Mouse (Mus musculus): ENCODE measurements around the gene Fbxo11. TPM values are rescaled to one million over a fixed set of nuclear protein-coding genes. Genes with fewer than 3 reads are reported as not detected.
"Not testable (repeated sequence)": the region's sequence is repeated elsewhere in the genome, so short reads cannot be mapped to it uniquely, and the experiment has no call there.

The Fbxo11 gene
- polyA plus RNA-seq, 1 experiment = 39.6 TPM

DNA sequence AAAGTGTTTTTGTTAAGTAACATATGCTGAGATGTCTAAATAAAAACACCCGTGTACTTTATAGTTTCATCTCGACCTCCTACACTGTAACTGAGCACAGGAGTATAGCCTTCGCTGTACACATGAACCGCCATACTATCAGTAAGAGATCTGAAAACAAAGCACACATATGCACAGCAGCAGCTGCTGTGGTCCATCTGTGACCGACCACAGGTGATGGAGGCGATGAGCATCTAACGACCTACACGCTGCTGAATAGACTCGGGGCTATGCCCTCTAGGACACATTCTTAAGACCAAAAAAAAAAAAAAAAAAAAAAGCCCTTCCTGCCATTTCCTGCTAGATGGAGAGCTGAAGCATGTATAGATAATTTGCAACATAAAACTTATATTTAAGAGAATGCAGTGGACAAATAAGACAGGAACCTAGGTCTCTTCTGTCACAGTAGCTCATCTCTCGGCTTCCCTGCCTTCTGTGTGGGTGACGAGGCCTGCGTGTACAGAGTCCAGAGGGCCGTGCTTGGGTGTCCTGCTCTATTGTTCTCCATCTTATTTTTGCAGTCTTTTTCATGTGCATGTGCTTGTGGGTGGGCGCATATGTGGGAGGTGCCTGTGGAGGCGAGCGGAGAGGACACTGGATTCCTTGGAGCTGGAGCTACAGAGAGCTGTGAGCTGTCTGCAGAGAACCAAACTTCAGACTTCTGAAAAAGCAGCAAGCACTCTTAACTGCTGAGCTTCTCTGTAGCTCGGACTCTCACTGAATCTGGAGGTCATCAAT is 35.7 kb downstream of the Fbxo11 start:
- no peak overlapping the region for H3K4me3 ChIP-seq (ENCODE audit: control insufficient read depth, insufficient read depth, low read length)
- no peaks in the 10 kb centered on the region for H3K27me3 ChIP-seq (ENCODE audit: control insufficient read depth, insufficient read depth, low read length)
- DNase-seq = no peak
- 91% methylated on average over 17 of the region's 17 CpGs for WGBS
- TF ChIP-seq POLR2A (IDR thresholded peaks at IDR 0.05; ENCODE audit: control insufficient read depth, extremely low read depth, insufficient read depth, low read length, poor library complexity) = no peak
- TF ChIP-seq CTCF (IDR thresholded peaks at IDR 0.05; ENCODE audit: borderline replicate concordance, control insufficient read depth, extremely low read depth, insufficient read depth, low read length, poor library complexity) = no peak
- H3K4me1 ChIP-seq (replicated peaks; ENCODE audit: control insufficient read depth, insufficient read depth, low read length) = no peaks in the 10 kb centered on the region; the same call in 1 of the 2 replicates
- H3K36me3 ChIP-seq (ENCODE audit: control insufficient read depth, insufficient read depth, low read length) = no peaks in the 10 kb centered on the region
- no peak overlapping the region for H3K27ac ChIP-seq (ENCODE audit: control insufficient read depth, insufficient read depth, low read length)

DNA sequence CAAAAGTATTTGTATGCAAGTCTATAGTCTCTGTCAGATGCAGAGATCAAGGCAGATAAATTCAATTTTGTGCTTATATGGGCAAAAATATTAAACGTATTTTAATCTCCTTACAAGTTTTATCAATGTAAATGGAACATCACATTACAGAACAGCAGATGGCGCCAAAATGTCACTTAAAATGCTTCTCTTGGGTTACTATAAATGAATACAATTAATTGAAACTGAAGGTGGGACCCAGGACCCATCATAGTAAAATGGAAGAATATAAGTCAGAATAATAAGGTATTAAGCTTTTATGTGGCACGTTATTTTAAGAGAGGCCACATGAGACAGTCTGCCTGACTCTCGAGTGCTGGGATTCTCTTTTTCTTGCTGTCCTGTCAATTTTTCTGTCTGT is 39.9 kb downstream of the Fbxo11 start:
- no peak for TF ChIP-seq CTCF (IDR thresholded peaks at IDR 0.05; ENCODE audit: borderline replicate concordance, control insufficient read depth, extremely low read depth, insufficient read depth, low read length, poor library complexity)
- TF ChIP-seq POLR2A (IDR thresholded peaks at IDR 0.05; ENCODE audit: control insufficient read depth, extremely low read depth, insufficient read depth, low read length, poor library complexity) = no peak
- DNase-seq = peak; percentile 59
- WGBS = 36% methylated on average over 4 of the region's 4 CpGs
- no peaks in the 10 kb centered on the region for H3K27me3 ChIP-seq (ENCODE audit: control insufficient read depth, insufficient read depth, low read length)
- no peaks in the 10 kb centered on the region for H3K36me3 ChIP-seq (ENCODE audit: control insufficient read depth, insufficient read depth, low read length)
- no peak overlapping the region for H3K27ac ChIP-seq (ENCODE audit: control insufficient read depth, insufficient read depth, low read length)
- H3K4me3 ChIP-seq (ENCODE audit: control insufficient read depth, insufficient read depth, low read length) = no peak overlapping the region
- peaks cover 3% of the 10 kb centered on the region for H3K4me1 ChIP-seq (replicated peaks; ENCODE audit: control insufficient read depth, insufficient read depth, low read length)

DNA sequence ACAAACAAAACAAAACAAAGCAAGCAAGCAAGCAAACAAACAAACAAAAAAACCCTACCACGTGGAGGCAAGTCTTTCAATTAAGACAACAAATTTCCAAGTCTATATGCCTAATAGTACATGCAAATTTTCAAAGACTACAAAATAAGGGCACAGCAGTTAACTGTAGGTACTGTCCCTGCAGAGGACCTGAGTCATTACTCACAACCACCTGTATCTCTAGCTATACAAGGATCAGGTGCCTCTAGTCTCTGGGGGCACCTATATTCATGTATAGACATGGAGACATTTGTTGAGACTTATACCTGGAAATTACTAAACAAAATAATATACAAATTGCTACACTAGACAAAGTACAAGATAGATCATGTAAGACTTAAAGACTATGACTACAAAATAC is 41.2 kb downstream of the Fbxo11 start:
- TF ChIP-seq POLR2A (IDR thresholded peaks at IDR 0.05; ENCODE audit: control insufficient read depth, extremely low read depth, insufficient read depth, low read length, poor library complexity) (no peak), CTCF (IDR thresholded peaks at IDR 0.05; ENCODE audit: borderline replicate concordance, control insufficient read depth, extremely low read depth, insufficient read depth, low read length, poor library complexity) (no peak)
- DNase-seq = no peak
- WGBS = 91% methylated on average over 1 of the region's 1 CpGs
- Histone ChIP-seq H3K27me3 (ENCODE audit: control insufficient read depth, insufficient read depth, low read length) (no peaks in the 10 kb centered on the region), H3K4me1 (replicated peaks; ENCODE audit: control insufficient read depth, insufficient read depth, low read length) (peaks cover 5% of the 10 kb centered on the region; the same call in 1 of the 2 replicates), H3K4me3 (ENCODE audit: control insufficient read depth, insufficient read depth, low read length) (no peak overlapping the region), H3K36me3 (ENCODE audit: control insufficient read depth, insufficient read depth, low read length) (no peaks in the 10 kb centered on the region), H3K27ac (ENCODE audit: control insufficient read depth, insufficient read depth, low read length) (no peak overlapping the region)

- not testable (repeated sequence) for H3K27me3 ChIP-seq (ENCODE audit: control insufficient read depth, insufficient read depth, low read length); H3K27ac ChIP-seq (ENCODE audit: control insufficient read depth, insufficient read depth, low read length); DNase-seq; H3K4me1 ChIP-seq (replicated peaks; ENCODE audit: control insufficient read depth, insufficient read depth, low read length); H3K4me3 ChIP-seq (ENCODE audit: control insufficient read depth, insufficient read depth, low read length)
- WGBS = 96% methylated on average over 8 of the region's 8 CpGs
- H3K36me3 ChIP-seq (ENCODE audit: control insufficient read depth, insufficient read depth, low read length) = peaks cover 45% of the 10 kb centered on the region
These were observed 49.1 kb downstream of the Fbxo11 start for GRCm38 (mm10) chr17:88016027-88016426.

DNA sequence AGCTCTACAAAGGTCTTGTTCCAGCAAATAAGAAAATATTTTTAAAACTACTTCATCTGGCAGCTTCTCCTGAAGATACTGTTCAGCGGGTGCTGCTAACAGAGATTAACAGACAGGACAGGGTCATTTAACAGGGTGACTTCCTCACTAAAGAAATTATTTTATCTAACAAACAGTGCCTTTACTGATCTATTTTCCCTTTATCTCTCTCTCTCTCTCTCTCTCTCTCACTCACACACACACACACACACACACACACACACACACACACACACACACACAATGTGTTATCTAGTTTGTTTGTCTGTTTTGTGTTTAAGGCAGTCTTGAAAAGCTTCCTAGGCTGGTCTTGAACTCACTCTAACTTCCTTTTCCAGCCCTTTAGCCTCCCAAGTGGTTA is 50.6 kb downstream of the Fbxo11 start:
- H3K36me3 ChIP-seq (ENCODE audit: control insufficient read depth, insufficient read depth, low read length) = peaks cover 59% of the 10 kb centered on the region
- WGBS = 100% methylated on average over 1 of the region's 1 CpGs

GRCm38 (mm10) chr17:88006956-88007355 is 58.1 kb downstream of the Fbxo11 start:
- Histone ChIP-seq H3K36me3 (ENCODE audit: control insufficient read depth, insufficient read depth, low read length) (peaks cover 57% of the 10 kb centered on the region), H3K4me1 (replicated peaks; ENCODE audit: control insufficient read depth, insufficient read depth, low read length) (no peaks in the 10 kb centered on the region), H3K4me3 (ENCODE audit: control insufficient read depth, insufficient read depth, low read length) (no peak overlapping the region), H3K27me3 (ENCODE audit: control insufficient read depth, insufficient read depth, low read length) (no peaks in the 10 kb centered on the region), H3K27ac (ENCODE audit: control insufficient read depth, insufficient read depth, low read length) (no peak overlapping the region)
- WGBS = 96% methylated on average over 8 of the region's 8 CpGs
- DNase-seq = no peak
- TF ChIP-seq CTCF (IDR thresholded peaks at IDR 0.05; ENCODE audit: borderline replicate concordance, control insufficient read depth, extremely low read depth, insufficient read depth, low read length, poor library complexity) = no peak
- TF ChIP-seq POLR2A (IDR thresholded peaks at IDR 0.05; ENCODE audit: control insufficient read depth, extremely low read depth, insufficient read depth, low read length, poor library complexity) = no peak

More for the DNA sequence above, 50.6 kb downstream of the Fbxo11 start:
- TF ChIP-seq POLR2A (IDR thresholded peaks at IDR 0.05; ENCODE audit: control insufficient read depth, extremely low read depth, insufficient read depth, low read length, poor library complexity) = no peak
- DNase-seq = no peak
- no peaks in the 10 kb centered on the region for H3K27me3 ChIP-seq (ENCODE audit: control insufficient read depth, insufficient read depth, low read length)
- no peak overlapping the region for H3K27ac ChIP-seq (ENCODE audit: control insufficient read depth, insufficient read depth, low read length)
- 0 out of 2 replicates have a peak, but pooled peaks cover under 1% of the 10 kb centered on the region for H3K4me1 ChIP-seq (replicated peaks; ENCODE audit: control insufficient read depth, insufficient read depth, low read length)
- H3K4me3 ChIP-seq (ENCODE audit: control insufficient read depth, insufficient read depth, low read length) = no peak overlapping the region

GRCm38 (mm10) chr17:88004892-88005291 is 60.2 kb downstream of the Fbxo11 start:
- Histone ChIP-seq H3K36me3 (ENCODE audit: control insufficient read depth, insufficient read depth, low read length) (peaks cover 53% of the 10 kb centered on the region), H3K4me1 (replicated peaks; ENCODE audit: control insufficient read depth, insufficient read depth, low read length) (no peaks in the 10 kb centered on the region), H3K4me3 (ENCODE audit: control insufficient read depth, insufficient read depth, low read length) (no peak overlapping the region), H3K27ac (ENCODE audit: control insufficient read depth, insufficient read depth, low read length) (no peak overlapping the region), H3K27me3 (ENCODE audit: control insufficient read depth, insufficient read depth, low read length) (no peaks in the 10 kb centered on the region)
- DNase-seq = no peak
- WGBS = 100% methylated on average over 1 of the region's 1 CpGs
- TF ChIP-seq POLR2A (IDR thresholded peaks at IDR 0.05; ENCODE audit: control insufficient read depth, extremely low read depth, insufficient read depth, low read length, poor library complexity) (no peak), CTCF (IDR thresholded peaks at IDR 0.05; ENCODE audit: borderline replicate concordance, control insufficient read depth, extremely low read depth, insufficient read depth, low read length, poor library complexity) (no peak)
